Mouse (Mus musculus): ENCODE measurements around the gene Fut1. TPM values are rescaled to one million over a fixed set of nuclear protein-coding genes. Genes with fewer than 3 reads are reported as not detected.
A peak's percentile ranks its signal among the peaks of the same experiment; 100 is the strongest.
"Not testable (repeated sequence)": the region's sequence is repeated elsewhere in the genome, so short reads cannot be mapped to it uniquely, and the experiment has no call there.

Gene Fut1
- total RNA-seq, 1 experiment from 2014 or later: not detected

- peak; percentile 91 for ATAC-seq (replicated peaks; ENCODE audit: insufficient number of reproducible peaks, low FRiP score, low TSS enrichment, poor library complexity, severe bottlenecking)
Measured at GRCm38 (mm10) chr7:45660746-45661478, 43.8 kb downstream of the Fut1 start.

- not testable (repeated sequence) for ATAC-seq (replicated peaks; ENCODE audit: insufficient number of reproducible peaks, low FRiP score, low TSS enrichment, poor library complexity, severe bottlenecking)
Measured at GRCm38 (mm10) chr7:45661702-45662101, 44.6 kb downstream of the Fut1 start.

- no peak for ATAC-seq (replicated peaks; ENCODE audit: insufficient number of reproducible peaks, low FRiP score, low TSS enrichment, poor library complexity, severe bottlenecking)
Measured at GRCm38 (mm10) chr7:45665303-45666138, 48.4 kb downstream of the Fut1 start.

- no peak for ATAC-seq (replicated peaks; ENCODE audit: insufficient number of reproducible peaks, low FRiP score, low TSS enrichment, poor library complexity, severe bottlenecking)
Measured at GRCm38 (mm10) chr7:45666161-45666560, 49.1 kb downstream of the Fut1 start, which contains the start of gene Fut2. TSS of gene Fut2 (minus strand) at chr7:45666394.

GRCm38 (mm10) chr7:45667761-45668160 is 50.7 kb downstream of the Fut1 start:
- ATAC-seq (replicated peaks; ENCODE audit: insufficient number of reproducible peaks, low FRiP score, low TSS enrichment, poor library complexity, severe bottlenecking): no peak

- ATAC-seq (replicated peaks; ENCODE audit: insufficient number of reproducible peaks, low FRiP score, low TSS enrichment, poor library complexity, severe bottlenecking): no peak
Measured at GRCm38 (mm10) chr7:45668921-45669320, 51.8 kb downstream of the Fut1 start.

Other genes with a start within 250 kb of the Fut1 start
- gene Lin7b, start 246.7 kb upstream of the Fut1 start, total RNA-seq (2017): not detected in 3 replicates
- 293 to 444 TPM (median 324 TPM) in 3 replicates for gene Snrnp70, start 221.5 kb upstream of the Fut1 start, total RNA-seq (2017)
- gene Kcna7, start 211.6 kb upstream of the Fut1 start, total RNA-seq (2017): not detected in 3 replicates
- not detected in 3 replicates for gene Ntf5, start 203.6 kb upstream of the Fut1 start, total RNA-seq (2017)
- gene Lhb, start 196.5 kb upstream of the Fut1 start, total RNA-seq (2017): not detected in 3 replicates
- gene Gys1, start 182.4 kb upstream of the Fut1 start, total RNA-seq (2017): 3.6 to 4.9 TPM (median 3.9 TPM) in 3 replicates
- gene Ruvbl2, start 179.2 kb upstream of the Fut1 start, total RNA-seq (2017): 18.0 to 33.4 TPM (median 23.3 TPM) in 3 replicates
- 1,006 to 1,190 TPM (median 1,165 TPM) in 3 replicates for gene Ftl1, start 157.4 kb upstream of the Fut1 start, total RNA-seq (2017)
- gene Bax, start 150.4 kb upstream of the Fut1 start, total RNA-seq (2017): 36.4 to 55.8 TPM (median 38.5 TPM) in 3 replicates
- 3.2 TPM in 1 of 3 replicates, not detected in the others for gene Tulp2, start 135.4 kb upstream of the Fut1 start, total RNA-seq (2017)
- not detected in 3 replicates for gene Gm45808, start 130.5 kb upstream of the Fut1 start, total RNA-seq (2017)
- 7.0 to 8.3 TPM (median 7.5 TPM) in 3 replicates for gene Dhdh, start 128.5 kb upstream of the Fut1 start, total RNA-seq (2017)
- 128 to 251 TPM (median 142 TPM) in 3 replicates for gene Nucb1, start 106.9 kb upstream of the Fut1 start, total RNA-seq (2017)
- gene Ppp1r15a, start 91.0 kb upstream of the Fut1 start, total RNA-seq (2017): 204 to 390 TPM (median 221 TPM) in 3 replicates
- gene Plekha4, start 91.0 kb upstream of the Fut1 start, total RNA-seq (2017): 0.10 TPM in 1 of 3 replicates, not detected in the others
- not detected in 3 replicates for gene Hsd17b14, start 62.4 kb upstream of the Fut1 start, total RNA-seq (2017)
- gene Bcat2, start 47.1 kb upstream of the Fut1 start, total RNA-seq (2017): 5.1 to 21.4 TPM (median 11.9 TPM) in 3 replicates
- not detected in 3 replicates for gene Fgf21, start 1.8 kb upstream of the Fut1 start, total RNA-seq (2017)
- gene Izumo1, start 4.5 kb downstream of the Fut1 start, total RNA-seq (2017): not detected in 3 replicates
- gene Rasip1, start 10.2 kb downstream of the Fut1 start, total RNA-seq (2017): 0.11 to 0.48 TPM in 2 of 3 replicates, not detected in the other
- 0.19 TPM in 1 of 3 replicates, not detected in the others for gene Mamstr, start 22.7 kb downstream of the Fut1 start, total RNA-seq (2017)
- gene Fut2, start 49.1 kb downstream of the Fut1 start, total RNA-seq (2017): 1.4 TPM in 1 of 3 replicates, not detected in the others
- gene Ntn5, start 66.7 kb downstream of the Fut1 start, total RNA-seq (2017): not detected in 3 replicates
- not detected in 3 replicates for gene Sec1, start 77.1 kb downstream of the Fut1 start, total RNA-seq (2017)
- gene Car11, start 82.6 kb downstream of the Fut1 start, total RNA-seq (2017): not detected in 3 replicates
- 4.3 to 13.1 TPM (median 4.5 TPM) in 3 replicates for gene Dbp, start 87.8 kb downstream of the Fut1 start, total RNA-seq (2017)
- gene Rpl18, start 98.2 kb downstream of the Fut1 start, total RNA-seq (2017): 966 to 1,078 TPM (median 1,028 TPM) in 3 replicates
- 11.0 to 15.9 TPM (median 11.5 TPM) in 3 replicates for gene Sphk2, start 100.7 kb downstream of the Fut1 start, total RNA-seq (2017)
- 0.78 to 1.4 TPM in 2 of 3 replicates, not detected in the other for gene Fam83e, start 103.9 kb downstream of the Fut1 start, total RNA-seq (2017)
- not detected in 3 replicates for gene Spaca4, start 108.5 kb downstream of the Fut1 start, total RNA-seq (2017)
- not detected in 3 replicates for gene Lmtk3, start 166.4 kb downstream of the Fut1 start, total RNA-seq (2017)
- 1.3 to 7.5 TPM in 2 of 3 replicates, not detected in the other for gene Sult2b1, start 167.4 kb downstream of the Fut1 start, total RNA-seq (2017)
- 59.2 to 78.0 TPM (median 72.7 TPM) in 3 replicates for gene Cyth2, start 197.3 kb downstream of the Fut1 start, total RNA-seq (2017)
- 0.19 TPM in 1 of 3 replicates, not detected in the others for gene Kcnj14, start 207.5 kb downstream of the Fut1 start, total RNA-seq (2017)
- gene Grwd1, start 213.7 kb downstream of the Fut1 start, total RNA-seq (2017): 5.8 to 8.7 TPM (median 6.7 TPM) in 3 replicates

Data from monocyte, adult 5-6 weeks (primary cell).